Mouse (Mus musculus) forebrain, postnatal 0 days (tissue): ENCODE results near the gene Psmb5. TPM values are rescaled to one million over a fixed set of nuclear protein-coding genes. Genes with fewer than 3 reads are reported as not detected.
"Not testable (repeated sequence)": the region's sequence is repeated elsewhere in the genome, so short reads cannot be mapped to it uniquely, and the experiment has no call there.

ENCODE experiments used
- ATAC-seq: fragments of 200-750 bp; cut with Nextera tagmentation; 2 replicates; pipeline ENCODE4 v1.8.0; 2017; ENCODE audit warnings: mild to moderate bottlenecking, moderate library complexity
- DNase-seq: peaks from one replicate; pipeline ENCODE4 v3.0.0-alpha.2; 2015
- H3K27ac ChIP-seq: fragments of 300-500 bp; sonication (generic); 2 replicates; pipeline ENCODE4 v1.5.1; 2014; ENCODE audit warnings: low read depth, mild to moderate bottlenecking, antibody characterized with exemption, low read length, moderate library complexity, mixed read lengths
- H3K27me3 ChIP-seq: fragments of 300-500 bp; sonication (generic); 2 replicates; pipeline ENCODE4 v1.6.1; 2014; ENCODE audit warnings: mild to moderate bottlenecking, low read length, mixed read lengths; ENCODE audit not compliant: insufficient read depth
- H3K36me3 ChIP-seq: fragments of 300-500 bp; sonication (generic); 2 replicates; pipeline ENCODE4 v1.6.1; 2014; ENCODE audit warnings: mild to moderate bottlenecking, moderate library complexity; ENCODE audit not compliant: insufficient read depth
- H3K4me1 ChIP-seq: fragments of 300-500 bp; sonication (generic); 2 replicates; pipeline ENCODE4 v1.6.1; 2014; ENCODE audit warnings: antibody characterized with exemption; ENCODE audit not compliant: insufficient read depth
- H3K4me2 ChIP-seq: fragments of 300-500 bp; sonication (generic); 2 replicates; pipeline ENCODE4 v1.6.1; 2014; ENCODE audit warnings: low read depth, mild to moderate bottlenecking, moderate library complexity
- H3K4me3 ChIP-seq: fragments of 300-500 bp; sonication (generic); 2 replicates; pipeline ENCODE4 v1.5.1; 2014; ENCODE audit warnings: low read depth, low read length, mixed read lengths
- H3K9ac ChIP-seq: fragments of 300-500 bp; sonication (generic); 2 replicates; pipeline ENCODE4 v1.6.1; 2014; ENCODE audit warnings: mild to moderate bottlenecking
- H3K9me3 ChIP-seq: fragments of 300-500 bp; sonication (generic); 2 replicates; pipeline ENCODE4 v1.6.1; 2016; ENCODE audit warnings: low read length
- CTCF ChIP-seq: sonication (generic); IDR thresholded peaks from 2 replicates; pipeline ENCODE4 v1.5.1; 2016; ENCODE audit warnings: antibody characterized with exemption, control low read depth, low read depth
- WGBS: fragments of 180-500 bp; shearing (Covaris S2); extraction: QIAGEN DNeasy Blood & Tissue Kit; methylation state at CpG from one replicate; pipeline ENCODE4 v1.1.7; 2014; 5-methylcytosine and 5-hydroxymethylcytosine counted together
- polyA plus RNA-seq: library from polyadenylated mRNA; unstranded; fragments of >200 nt; fragmentation: Nextera tagmentation; extraction: Ambion mirVana; gene quantifications from 2 replicates; pipeline ENCODE4 v1.2.1, GENCODE M21; 2015
- total RNA-seq: library from RNA; depleted of rRNA; stranded (reverse); fragments of >200 nt; gene quantifications from 2 replicates; pipeline ENCODE4 v1.2.3, GENCODE M21; 2014

Psmb5 gene
- total and polyA plus RNA-seq, 2 experiments from 2014 or later, result 180 to 420 TPM

DNA sequence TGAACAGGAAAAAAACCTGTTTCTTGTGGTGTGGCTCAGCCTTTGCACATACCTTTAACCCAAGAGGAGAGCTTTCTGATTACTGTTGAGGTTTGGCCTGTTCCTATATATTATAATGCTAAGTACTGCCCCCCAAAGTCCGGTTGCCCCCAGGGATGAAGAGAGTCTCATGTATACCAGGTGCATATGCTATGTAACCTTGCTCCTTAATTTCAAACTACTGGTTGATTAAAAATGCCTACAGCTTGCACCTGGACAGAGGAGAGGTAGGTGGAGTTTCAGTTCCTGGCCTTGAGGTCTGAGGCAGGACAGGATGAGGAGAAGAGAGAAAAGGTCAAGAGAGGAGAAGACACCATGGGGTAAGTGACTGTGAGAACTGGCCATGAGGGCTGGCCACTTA is 3.3 kb upstream of the Psmb5 start, which contains the start of gene Psmb11:
TSS of gene Psmb11 (plus strand) at position 301 of the 400 bp plus-strand sequence.
- 78% methylated on average over 1 of the region's 1 CpGs for WGBS
- no peaks in the 10 kb centered on the region for H3K9me3 ChIP-seq
- H3K27me3 ChIP-seq, result no peaks in the 10 kb centered on the region
- H3K4me1 ChIP-seq, result 0 out of 2 replicates have a peak, but pooled peaks cover 5% of the 10 kb centered on the region
- no peak within 1 kb of the TSS for H3K9ac ChIP-seq
- H3K4me2 ChIP-seq, result no peak within 1 kb of the TSS
- H3K27ac ChIP-seq, result no peak within 1 kb of the TSS
- ATAC-seq (no peak), DNase-seq (no peak)
- TF ChIP-seq CTCF, result no peak
- H3K4me3 ChIP-seq, result no peak within 1 kb of the TSS
- H3K36me3 ChIP-seq, result no peaks in the 10 kb centered on the region

- Histone ChIP-seq H3K36me3 (peaks cover 18% of the 10 kb centered on the region), H3K9me3 (no peaks in the 10 kb centered on the region), H3K4me2 (peak overlapping the region; percentile 70), H3K9ac (peak overlapping the region; percentile 84), H3K27ac (peak overlapping the region; percentile 70), H3K4me1 (0 out of 2 replicates have a peak, but pooled peaks cover 5% of the 10 kb centered on the region), H3K27me3 (no peaks in the 10 kb centered on the region), H3K4me3 (peak overlapping the region; percentile 60)
- peak; percentile 30; the same call in 1 of the 2 replicates for TF ChIP-seq CTCF
- peak; percentile 50 for DNase-seq
- peak; percentile 69 for ATAC-seq
- WGBS, result 2% methylated on average over 36 of the region's 38 CpGs
Measured at GRCm38 (mm10) chr14:54617152-54617896, 498 bp downstream of the Psmb5 start.

- DNase-seq, result no peak
- no peak overlapping the region for H3K9ac ChIP-seq
- no peak overlapping the region for H3K4me3 ChIP-seq
- H3K36me3 ChIP-seq, result peaks cover 18% of the 10 kb centered on the region
- no peak for TF ChIP-seq CTCF
- no peaks in the 10 kb centered on the region for H3K9me3 ChIP-seq
- 0 out of 2 replicates have a peak, but pooled peaks cover 5% of the 10 kb centered on the region for H3K4me1 ChIP-seq
- H3K4me2 ChIP-seq, result no peak overlapping the region
- WGBS, result 93% methylated on average over 16 of the region's 16 CpGs
- no peaks in the 10 kb centered on the region for H3K27me3 ChIP-seq
- no peak overlapping the region for H3K27ac ChIP-seq
- no peak for ATAC-seq
Measured at GRCm38 (mm10) chr14:54616226-54616825, 1.5 kb downstream of the Psmb5 start.

DNA sequence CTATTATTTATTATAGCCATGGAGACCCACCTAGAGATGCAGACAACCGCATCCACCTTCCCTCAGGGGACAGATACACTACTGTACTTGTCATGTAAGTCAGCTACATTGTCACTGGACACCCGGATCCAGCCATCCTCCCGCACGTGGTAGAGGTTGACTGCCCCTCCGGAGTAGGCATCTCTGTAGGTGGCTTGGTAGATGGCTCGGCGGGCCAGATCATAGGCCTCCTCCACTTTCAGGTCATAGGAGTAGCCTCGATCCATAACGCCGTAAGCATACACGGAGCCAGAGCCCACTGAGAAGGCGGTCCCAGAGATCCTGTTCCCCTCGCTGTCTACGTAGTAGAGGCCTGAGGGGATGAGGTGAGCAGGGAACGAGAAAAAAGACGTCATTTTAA is 3.7 kb downstream of the Psmb5 start:
- not testable (repeated sequence) for DNase-seq, H3K27ac ChIP-seq, H3K4me3 ChIP-seq, H3K9me3 ChIP-seq, H3K4me2 ChIP-seq, H3K4me1 ChIP-seq, ATAC-seq, H3K9ac ChIP-seq, H3K27me3 ChIP-seq
- 89% methylated on average over 15 of the region's 16 CpGs for WGBS
- H3K36me3 ChIP-seq, result peaks cover 18% of the 10 kb centered on the region

DNA sequence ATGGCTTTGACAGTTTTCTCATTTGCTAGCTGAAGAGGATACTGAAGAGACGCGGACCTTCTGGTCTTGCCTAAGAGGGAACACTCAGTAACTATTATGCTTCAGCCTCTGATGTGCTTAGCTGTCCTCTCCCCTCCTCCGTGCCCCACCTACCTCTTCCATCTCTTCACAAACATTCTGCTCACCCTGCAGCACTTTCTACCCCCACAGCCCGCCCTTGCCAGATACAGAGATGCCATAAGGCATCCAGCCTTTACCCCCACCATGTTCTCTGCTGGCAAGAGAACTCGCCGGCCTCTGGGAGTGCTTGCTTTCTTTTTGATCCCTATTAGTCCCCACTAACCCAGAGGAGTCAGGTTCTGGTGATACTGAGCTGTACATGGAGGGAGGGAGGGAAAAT is 7.2 kb downstream of the Psmb5 start:
- ATAC-seq (no peak), DNase-seq (no peak)
- TF ChIP-seq CTCF, result no peak
- H3K4me3 ChIP-seq, result no peak overlapping the region
- WGBS, result 82% methylated on average over 6 of the region's 6 CpGs
- no peaks in the 10 kb centered on the region for H3K27me3 ChIP-seq
- no peak overlapping the region for H3K27ac ChIP-seq
- H3K4me2 ChIP-seq, result no peak overlapping the region
- no peaks in the 10 kb centered on the region for H3K4me1 ChIP-seq
- H3K36me3 ChIP-seq, result peaks cover 18% of the 10 kb centered on the region
- no peak overlapping the region for H3K9ac ChIP-seq
- no peaks in the 10 kb centered on the region for H3K9me3 ChIP-seq

GRCm38 (mm10) chr14:54609962-54610361 is 7.9 kb downstream of the Psmb5 start:
- Histone ChIP-seq H3K9ac (no peak overlapping the region), H3K27ac (no peak overlapping the region), H3K9me3 (no peaks in the 10 kb centered on the region), H3K36me3 (peaks cover 16% of the 10 kb centered on the region), H3K4me3 (no peak overlapping the region), H3K4me2 (no peak overlapping the region), H3K4me1 (peaks cover 5% of the 10 kb centered on the region; the same call in 1 of the 2 replicates), H3K27me3 (no peaks in the 10 kb centered on the region)
- 70% methylated on average over 4 of the region's 4 CpGs for WGBS
- peak; percentile 68 for TF ChIP-seq CTCF
- peak; percentile 44 for DNase-seq
- ATAC-seq, result no peak

- Histone ChIP-seq H3K4me3 (no peak overlapping the region), H3K27ac (no peak overlapping the region), H3K4me1 (peaks cover 9% of the 10 kb centered on the region; the same call in 1 of the 2 replicates), H3K36me3 (peaks cover 9% of the 10 kb centered on the region), H3K4me2 (no peak overlapping the region), H3K9ac (no peak overlapping the region), H3K9me3 (no peaks in the 10 kb centered on the region), H3K27me3 (no peaks in the 10 kb centered on the region)
- ATAC-seq (no peak), DNase-seq (no peak)
- no peak for TF ChIP-seq CTCF
- 75% methylated on average over 4 of the region's 4 CpGs for WGBS
Measured at GRCm38 (mm10) chr14:54609245-54609644, 8.6 kb downstream of the Psmb5 start.
